Mouse (Mus musculus) left cerebral cortex, adult 9 months (tissue): ENCODE data around the gene Cox17.

ENCODE experiments used
- DNase-seq, 2 experiments: peaks; one replicate each; pipeline ENCODE4 v3.0.0; 2022; ENCODE audit warnings: low spot score in 2 of 2

The Cox17 gene

GRCm38 (mm10) chr16:38348217-38348761 is 1.5 kb downstream of the Cox17 start:
- no peak for DNase-seq

DNA sequence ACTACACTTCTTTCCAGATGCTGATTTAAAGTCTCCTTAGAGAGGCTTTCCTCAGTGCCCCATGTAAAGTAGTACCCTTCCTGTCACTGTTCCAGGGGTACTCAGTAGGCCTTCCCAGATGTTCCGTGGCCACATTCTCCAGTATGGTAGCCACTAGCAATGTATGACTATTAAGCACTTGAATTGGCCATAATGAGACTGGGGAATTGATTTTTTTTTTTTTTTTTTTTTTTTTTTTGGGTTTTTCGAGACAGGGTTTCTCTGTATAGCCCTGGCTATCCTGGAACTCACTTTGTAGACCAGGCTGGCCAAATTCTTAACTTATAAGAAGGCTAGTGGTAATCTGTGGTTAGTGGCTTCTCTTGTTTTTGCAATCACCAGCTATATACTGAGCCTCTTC is 3.1 kb downstream of the Cox17 start:
- DNase-seq = no peak

GRCm38 (mm10) chr16:38350361-38350855 is 3.6 kb downstream of the Cox17 start:
- DNase-seq = no peak

GRCm38 (mm10) chr16:38350939-38351338 is 4.1 kb downstream of the Cox17 start:
- DNase-seq = no peak

- no peak for DNase-seq
Observed at GRCm38 (mm10) chr16:38352031-38352430, 5.2 kb downstream of the Cox17 start.

DNA sequence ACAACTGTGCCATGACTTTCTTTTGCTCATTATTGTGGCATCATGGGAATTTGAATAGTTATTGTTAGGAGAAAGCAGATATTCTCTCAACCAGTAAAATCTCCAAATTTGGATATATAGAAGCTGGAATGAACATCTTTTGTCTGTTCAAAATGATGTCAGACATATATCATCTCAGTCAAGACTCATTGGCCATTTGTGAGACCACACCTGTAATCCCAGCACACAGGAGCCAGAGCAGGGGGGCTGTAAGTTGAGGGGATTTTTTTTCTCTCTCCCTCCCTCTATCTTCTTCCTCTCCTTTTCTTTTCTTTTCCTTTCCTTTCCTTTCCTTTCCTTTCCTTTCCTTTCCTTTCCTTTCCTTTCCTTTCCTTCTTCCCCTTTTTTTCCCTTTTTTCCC is 6.1 kb downstream of the Cox17 start:
- DNase-seq = no peak

- no peak for DNase-seq
Observed at GRCm38 (mm10) chr16:38353642-38354041, 6.9 kb downstream of the Cox17 start.

- DNase-seq = no peak
Observed at GRCm38 (mm10) chr16:38354185-38354913, 7.6 kb downstream of the Cox17 start.

- no peak for DNase-seq
Observed at GRCm38 (mm10) chr16:38358256-38358812, 11.5 kb downstream of the Cox17 start.

GRCm38 (mm10) chr16:38359241-38359640 is 12.4 kb downstream of the Cox17 start:
- no peak for DNase-seq

GRCm38 (mm10) chr16:38359857-38360256 is 13.1 kb downstream of the Cox17 start:
- no peak for DNase-seq

- DNase-seq = no peak
Observed at GRCm38 (mm10) chr16:38360317-38360716, 13.5 kb downstream of the Cox17 start.

GRCm38 (mm10) chr16:38361933-38362332 is 15.1 kb downstream of the Cox17 start, which contains the start of gene Popdc2:
Popdc2 (plus strand) TSS chr16:38362209.
- no peak for DNase-seq

DNA sequence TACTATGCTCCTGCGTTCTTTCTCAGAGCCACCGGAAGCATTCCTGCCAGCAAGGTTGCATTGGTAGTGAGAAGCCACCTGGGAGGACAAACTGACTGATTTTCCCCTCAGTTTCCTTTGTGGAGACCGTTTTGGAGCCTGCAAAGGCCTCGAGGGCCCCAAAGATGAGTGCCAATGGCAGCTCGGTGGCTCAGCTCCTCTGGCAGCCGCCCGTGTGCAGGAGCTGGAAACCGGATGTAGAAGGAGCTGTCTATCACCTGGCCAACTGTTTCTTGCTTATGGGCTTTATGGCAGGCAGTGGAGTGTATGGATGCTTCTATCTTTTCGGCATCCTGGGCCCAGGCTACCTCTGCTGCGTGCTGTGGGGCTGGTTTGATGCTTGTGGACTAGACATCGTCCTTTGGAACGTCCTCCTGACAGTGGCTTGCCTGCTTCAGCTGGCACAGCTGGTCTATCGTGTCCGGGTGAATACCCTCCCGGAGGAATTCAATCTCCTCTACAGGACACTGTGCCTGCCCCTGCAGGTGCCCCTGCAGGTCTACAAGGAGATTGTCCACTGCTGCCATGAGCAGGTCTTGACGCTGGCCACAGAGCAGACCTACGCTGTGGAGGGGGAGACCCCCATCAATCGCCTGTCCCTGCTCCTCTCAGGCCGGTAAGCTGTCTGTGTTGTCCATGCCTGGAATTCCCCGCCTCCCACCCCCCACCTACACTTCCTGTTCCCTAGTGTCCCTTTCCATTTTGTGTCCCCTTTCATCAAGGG is 15.9 kb downstream of the Cox17 start:
- DNase-seq = no peak

GRCm38 (mm10) chr16:38363256-38363595 is 16.4 kb downstream of the Cox17 start:
- no peak for DNase-seq

DNA sequence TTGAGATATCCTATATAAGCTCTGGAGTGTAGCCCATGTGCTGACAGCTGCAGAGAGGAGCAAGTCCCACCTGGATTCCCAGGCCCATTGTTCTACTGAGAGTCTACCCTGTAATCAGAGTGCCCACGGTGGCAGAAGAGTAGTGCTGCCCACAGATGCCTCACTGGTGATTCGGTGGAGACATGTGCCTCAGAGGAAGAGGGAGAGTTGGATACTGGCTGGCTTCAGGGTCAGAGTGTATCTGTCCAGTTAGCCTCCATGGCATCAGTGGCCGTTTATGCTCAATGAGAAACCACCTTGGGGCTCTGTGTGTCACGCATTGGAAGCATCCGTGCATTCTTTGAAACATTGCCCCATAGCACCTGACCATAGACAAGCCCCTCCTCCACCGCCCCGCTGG is 16.9 kb downstream of the Cox17 start:
- DNase-seq = no peak

- DNase-seq = no peak
Observed at GRCm38 (mm10) chr16:38365390-38365789, 18.6 kb downstream of the Cox17 start.

DNA sequence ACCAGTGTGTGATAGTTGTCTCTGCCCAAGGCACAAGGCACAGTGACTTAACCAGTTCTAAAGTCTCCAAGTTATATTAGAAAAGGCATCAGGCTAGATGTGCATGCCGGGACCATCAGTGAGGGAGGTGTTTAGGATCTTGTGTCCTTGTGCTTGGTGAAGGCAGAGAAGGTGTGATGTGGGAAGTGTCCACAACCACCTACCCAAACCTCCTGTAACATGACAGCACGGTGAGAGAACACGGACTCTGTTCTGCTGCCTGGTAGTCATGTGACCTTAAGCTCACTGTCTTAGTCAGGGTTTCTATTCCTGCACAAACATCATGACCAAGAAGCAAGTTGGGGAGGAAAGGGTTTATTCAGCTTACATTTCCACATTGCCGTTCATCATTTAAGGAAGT is 19.4 kb downstream of the Cox17 start:
- DNase-seq = peak in 1 of 2 experiments; percentile 31

DNA sequence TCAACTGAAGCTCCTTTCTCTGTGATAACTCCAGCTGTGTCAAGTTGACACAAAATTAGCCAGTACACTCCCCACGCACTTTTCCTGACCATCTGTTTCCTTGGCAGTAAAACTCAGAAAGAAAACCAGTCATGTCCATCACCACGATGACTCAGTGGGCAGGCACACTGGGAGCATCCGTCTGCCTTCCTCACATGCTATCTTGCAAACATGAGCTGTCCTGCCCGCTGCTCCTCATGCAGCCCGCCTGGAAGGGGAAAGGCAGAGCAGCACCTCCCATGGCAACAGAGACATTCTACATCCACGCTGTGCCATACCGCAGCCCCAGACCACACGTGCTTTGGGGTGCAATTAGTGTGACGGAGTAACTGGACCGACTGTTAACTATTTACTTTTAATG is 21.5 kb downstream of the Cox17 start:
- peak; percentile 74 to 91 for DNase-seq

DNA sequence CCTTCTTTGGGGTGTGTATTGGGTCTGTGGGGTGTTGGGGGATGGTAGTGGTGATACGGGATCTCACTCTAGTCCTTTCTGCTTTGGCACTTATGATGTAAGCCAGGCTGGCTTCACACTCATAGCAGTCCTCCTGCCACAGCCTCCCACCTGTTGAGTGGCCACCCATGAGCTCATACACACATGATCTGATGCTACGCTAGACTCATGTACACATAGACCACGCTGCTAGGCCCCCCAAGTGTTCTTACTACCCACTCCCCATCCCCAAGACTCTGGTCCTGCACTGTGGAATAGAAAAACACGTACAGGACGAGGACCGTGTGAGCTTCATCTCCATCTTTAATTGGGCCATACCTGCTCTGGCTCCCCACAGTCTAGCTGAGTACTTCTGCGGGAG is 22.2 kb downstream of the Cox17 start:
- DNase-seq = no peak

DNA sequence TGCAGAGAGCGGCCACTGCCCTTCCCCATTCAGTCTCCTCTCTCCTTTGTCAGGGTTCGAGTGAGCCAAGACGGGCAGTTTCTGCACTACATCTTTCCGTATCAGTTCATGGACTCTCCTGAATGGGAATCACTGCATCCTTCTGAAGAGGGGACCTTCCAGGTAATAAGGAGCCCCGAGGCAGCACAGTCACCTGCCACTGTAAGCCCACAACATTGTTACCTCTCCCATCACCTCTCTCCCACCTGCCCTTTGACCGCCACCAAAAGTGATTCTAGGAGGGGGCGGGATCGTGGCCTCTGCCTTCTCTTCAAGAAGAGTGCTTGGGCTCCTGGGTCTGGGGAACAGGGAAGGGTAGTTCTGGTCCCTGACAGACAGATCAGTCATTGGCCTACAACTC is 22.6 kb downstream of the Cox17 start:
- no peak for DNase-seq

- no peak for DNase-seq
Observed at GRCm38 (mm10) chr16:38369992-38370484, 23.2 kb downstream of the Cox17 start.
